ENCODE assay signal across 10 mouse cellular contexts in genomic region chr5:128665045-128665444, GRCm38 (mm10). TPM values are rescaled to one million over a fixed set of nuclear protein-coding genes. Genes with fewer than 3 reads are reported as not detected.
DNase-seq lines count a peak whose midpoint lies in the region; TF ChIP-seq lines count a peak whose summit lies in the region.
"Had no signal": no experiment of that assay in that cellular context is flagged by ENCODE, and none has a peak within 500 bp of the region (broad histone marks: within the 10 kb centered on the region; RNA-seq: fewer than 3 reads in every experiment).

No protein-coding gene starts in this region.

- no peak overlapping the region for H3K4me3 ChIP-seq in layer of hippocampus, adult 2 months
- H3K4me3 ChIP-seq: heart, embryonic 13.5 days had no signal

- peak; percentile 12 for DNase-seq in adrenal gland, adult 2 months
- DNase-seq in adrenal gland, adult 8-10 months: no peak
- DNase-seq in layer of hippocampus, adult 2 months (ENCODE audit: low spot score in 2 of 2): no peak
- no peak for DNase-seq in layer of hippocampus, adult 18-20 months (ENCODE audit: low spot score in 2 of 2)
- peak; percentile 10 for DNase-seq in right cerebral cortex, postnatal 4 days
- no peak for DNase-seq in right cerebral cortex, adult 2 months (ENCODE audit: low spot score in 2 of 2)
- peak; percentile 59 for DNase-seq in thymus, postnatal 25 days
- no peak for DNase-seq in kidney, adult 18-20 months

- TF ChIP-seq CTCF in layer of hippocampus, adult 2 months (conservative IDR thresholded peaks at IDR 0.05): peak; percentile 66

- no peak overlapping the region for H3K27ac ChIP-seq in layer of hippocampus, adult 2 months
- H3K27ac ChIP-seq: heart, embryonic 13.5 days had no signal

RNA-seq across cellular contexts. Expression of gene Piwil1, which starts 37.3 kb away (rescaled TPM):
- not detected for total RNA-seq in adrenal gland, adult 2 months (2021)
- polyA plus RNA-seq in adrenal gland, adult 2 months (2012; rRNA removed): 0.02 and 0.03 TPM in 2 replicates
- total RNA-seq in adrenal gland, adult 8-10 months (2022): not detected
- total RNA-seq in layer of hippocampus, adult 2 months (2021): under 1 TPM; 0.07 to 0.18 TPM
- total RNA-seq in layer of hippocampus, adult 18-20 months (2021): under 1 TPM; 0.13 to 0.20 TPM
- polyA plus RNA-seq: heart, embryonic 13.5 days; liver, embryonic 16.5 days had no signal

Comparison
In these comparisons a context has a peak if more than half of its experiments do, and no peak if none do; other contexts are left out.
1. DNase-seq: peak in adrenal gland, adult 2 months (single experiment), right cerebral cortex, postnatal 4 days (single experiment) and thymus, postnatal 25 days (single experiment); none in adrenal gland, adult 8-10 months (single experiment), layer of hippocampus, adult 2 months (0 of 2), layer of hippocampus, adult 18-20 months (0 of 2), right cerebral cortex, adult 2 months (0 of 2) and kidney, adult 18-20 months (single experiment).